8 mouse cellular contexts compared by ENCODE assay signal in genomic region chr11:50326302-50326966, GRCm38 (mm10). TPM values are rescaled to one million over a fixed set of nuclear protein-coding genes. Genes with fewer than 3 reads are reported as not detected.
DNase-seq lines count a peak whose midpoint lies in the region; ATAC-seq and TF ChIP-seq lines count a peak whose summit lies in the region.

No protein-coding gene starts in this region.

- ATAC-seq in kidney, embryonic 16.5 days (ENCODE audit: low FRiP score, low TSS enrichment): no peak
- no peak for ATAC-seq in hindbrain, embryonic 11.5 days (ENCODE audit: low FRiP score)
- ATAC-seq in midbrain, embryonic 15.5 days (replicated peaks): no peak

- peak overlapping the region; percentile 92 for H3K9ac ChIP-seq in kidney, embryonic 16.5 days (replicated peaks; ENCODE audit: low read length)
- peak overlapping the region; percentile 59 for H3K9ac ChIP-seq in hindbrain, embryonic 11.5 days (ENCODE audit: low read depth, low read length)
- H3K9ac ChIP-seq in midbrain, embryonic 15.5 days: peak overlapping the region; percentile 83

- WGBS in kidney, embryonic 16.5 days: 6% methylated on average over 7 of the region's 7 CpGs
- under 1% methylated on average over 7 of the region's 7 CpGs for WGBS in bone marrow, adult 2 months
- WGBS in hindbrain, embryonic 11.5 days: 6% methylated on average over 7 of the region's 7 CpGs
- 5% methylated on average over 7 of the region's 7 CpGs for WGBS in midbrain, embryonic 15.5 days

- H3K4me1 ChIP-seq in kidney, embryonic 16.5 days (ENCODE audit: insufficient read depth, low read length): peaks cover 30% of the 10 kb centered on the region
- H3K4me1 ChIP-seq in bone marrow, adult 2 months (ENCODE audit: control insufficient read depth, insufficient read depth, low read length): peaks cover 2% of the 10 kb centered on the region; the same call in 1 of the 2 replicates
- no peaks in the 10 kb centered on the region; the same call in none of the 2 replicates for H3K4me1 ChIP-seq in hindbrain, embryonic 11.5 days (replicated peaks; ENCODE audit: control insufficient read depth, insufficient read depth, low read length)
- H3K4me1 ChIP-seq in midbrain, embryonic 15.5 days: peaks cover 40% of the 10 kb centered on the region

- H3K4me2 ChIP-seq in kidney, embryonic 16.5 days (replicated peaks; ENCODE audit: low read depth, low read length): peak overlapping the region; percentile 77
- H3K4me2 ChIP-seq in hindbrain, embryonic 11.5 days (replicated peaks; ENCODE audit: low read depth, low read length): peak overlapping the region; percentile 50
- peak overlapping the region; percentile 68 for H3K4me2 ChIP-seq in midbrain, embryonic 15.5 days

- no peaks in the 10 kb centered on the region for H3K9me3 ChIP-seq in kidney, embryonic 16.5 days (ENCODE audit: low read length)
- H3K9me3 ChIP-seq in hindbrain, embryonic 11.5 days (ENCODE audit: control insufficient read depth, low read length): no peaks in the 10 kb centered on the region
- H3K9me3 ChIP-seq in midbrain, embryonic 15.5 days: no peaks in the 10 kb centered on the region

- peak overlapping the region; percentile 96 for H3K27ac ChIP-seq in kidney, embryonic 16.5 days (ENCODE audit: low read length)
- H3K27ac ChIP-seq in bone marrow, adult 2 months (ENCODE audit: control insufficient read depth, insufficient read depth, low read depth, low read length, poor library complexity): no peak overlapping the region
- peak overlapping the region; percentile 18; the same call in 1 of the 2 replicates for H3K27ac ChIP-seq in hindbrain, embryonic 11.5 days (ENCODE audit: low read depth, low read length)
- peak overlapping the region; percentile 92 for H3K27ac ChIP-seq in midbrain, embryonic 15.5 days

- peak overlapping the region; percentile 100 for H3K4me3 ChIP-seq in kidney, embryonic 16.5 days (ENCODE audit: low read length)
- peak overlapping the region; percentile 77 for H3K4me3 ChIP-seq in bone marrow, adult 2 months (replicated peaks; ENCODE audit: control insufficient read depth, low read depth, low read length)
- H3K4me3 ChIP-seq in hindbrain, embryonic 11.5 days (ENCODE audit: low read depth, low read length): peak overlapping the region; percentile 76
- peak overlapping the region; percentile 83 for H3K4me3 ChIP-seq in midbrain, embryonic 15.5 days

- no peaks in the 10 kb centered on the region for H3K27me3 ChIP-seq in kidney, embryonic 16.5 days (ENCODE audit: insufficient read depth, low read length)
- no peaks in the 10 kb centered on the region for H3K27me3 ChIP-seq in hindbrain, embryonic 11.5 days (ENCODE audit: control insufficient read depth, insufficient read depth, low read length)
- no peaks in the 10 kb centered on the region for H3K27me3 ChIP-seq in midbrain, embryonic 15.5 days (replicated peaks)

- no peak for TF ChIP-seq POLR2A in bone marrow, adult 2 months (IDR thresholded peaks at IDR 0.05; ENCODE audit: borderline replicate concordance, control insufficient read depth, low read depth, low read length)

- no peaks in the 10 kb centered on the region for H3K36me3 ChIP-seq in kidney, embryonic 16.5 days (ENCODE audit: insufficient read depth, low read length)
- peaks cover 3% of the 10 kb centered on the region; the same call in 1 of the 2 replicates for H3K36me3 ChIP-seq in hindbrain, embryonic 11.5 days (ENCODE audit: control insufficient read depth, insufficient read depth, low read length)
- no peaks in the 10 kb centered on the region for H3K36me3 ChIP-seq in midbrain, embryonic 15.5 days (replicated peaks)

- no peak for TF ChIP-seq CTCF in bone marrow, adult 2 months (IDR thresholded peaks at IDR 0.05; ENCODE audit: control insufficient read depth, insufficient read depth, low read length)

- no peak for DNase-seq in kidney, postnatal 10 days
- no peak for DNase-seq in hindbrain, embryonic 11.5 days (ENCODE audit: low spot score)
- no peak for DNase-seq in cerebellum, postnatal 4 days (ENCODE audit: low spot score in 2 of 2)
- no peak for DNase-seq in frontal cortex, postnatal 14 days (ENCODE audit: low spot score in 2 of 2)
- no peak for DNase-seq in left cerebral cortex, adult 11 months (ENCODE audit: low spot score)

RNA-seq across cellular contexts. Expression of gene Canx, which starts 1.0 kb away (rescaled TPM):
- 393 and 397 TPM in 2 replicates for polyA plus RNA-seq in kidney, embryonic 16.5 days (2015; fragmentation: Nextera tagmentation; extraction: Ambion mirVana)
- polyA plus RNA-seq in bone marrow, adult 2 months (2011; ENCODE audit: insufficient read depth, insufficient read length, low replicate concordance, missing spikeins): 160 and 195 TPM in 2 replicates
- polyA plus RNA-seq in hindbrain, embryonic 11.5 days (2014; fragmentation: Nextera tagmentation; extraction: Ambion mirVana): 242 and 267 TPM in 2 replicates
- polyA plus RNA-seq in midbrain, embryonic 15.5 days (2015; fragmentation: Nextera tagmentation; extraction: Ambion mirVana): 258 and 266 TPM in 2 replicates

RNA-seq across cellular contexts. Expression of gene Cby3, which starts 27.8 kb away (rescaled TPM):
- 0.55 and 0.71 TPM in 2 replicates for polyA plus RNA-seq in kidney, embryonic 16.5 days (2015; fragmentation: Nextera tagmentation; extraction: Ambion mirVana)
- polyA plus RNA-seq in bone marrow, adult 2 months (2011; ENCODE audit: insufficient read depth, insufficient read length, low replicate concordance, missing spikeins): not detected in 2 replicates
- polyA plus RNA-seq in hindbrain, embryonic 11.5 days (2014; fragmentation: Nextera tagmentation; extraction: Ambion mirVana): 0.22 and 0.51 TPM in 2 replicates
- 1.2 and 1.6 TPM in 2 replicates for polyA plus RNA-seq in midbrain, embryonic 15.5 days (2015; fragmentation: Nextera tagmentation; extraction: Ambion mirVana)

RNA-seq across cellular contexts. Expression of gene Maml1, which starts 34.3 kb away (rescaled TPM):
- 5.2 and 6.3 TPM in 2 replicates for polyA plus RNA-seq in kidney, embryonic 16.5 days (2015; fragmentation: Nextera tagmentation; extraction: Ambion mirVana)
- 1.8 and 9.2 TPM in 2 replicates for polyA plus RNA-seq in bone marrow, adult 2 months (2011; ENCODE audit: insufficient read depth, insufficient read length, low replicate concordance, missing spikeins)
- 9.2 and 10.1 TPM in 2 replicates for polyA plus RNA-seq in hindbrain, embryonic 11.5 days (2014; fragmentation: Nextera tagmentation; extraction: Ambion mirVana)
- 3.8 and 4.1 TPM in 2 replicates for polyA plus RNA-seq in midbrain, embryonic 15.5 days (2015; fragmentation: Nextera tagmentation; extraction: Ambion mirVana)

RNA-seq across cellular contexts. Expression of gene Hnrnph1, which starts 50.4 kb away (rescaled TPM):
- 500 and 509 TPM in 2 replicates for polyA plus RNA-seq in kidney, embryonic 16.5 days (2015; fragmentation: Nextera tagmentation; extraction: Ambion mirVana)
- polyA plus RNA-seq in bone marrow, adult 2 months (2011; ENCODE audit: insufficient read depth, insufficient read length, low replicate concordance, missing spikeins): 245 and 271 TPM in 2 replicates
- polyA plus RNA-seq in hindbrain, embryonic 11.5 days (2014; fragmentation: Nextera tagmentation; extraction: Ambion mirVana): 854 and 865 TPM in 2 replicates
- polyA plus RNA-seq in midbrain, embryonic 15.5 days (2015; fragmentation: Nextera tagmentation; extraction: Ambion mirVana): 509 and 525 TPM in 2 replicates
